Mouse (Mus musculus) brain, embryonic 14.5 days (tissue): ENCODE data around the gene Pomt1. TPM values are rescaled to one million over a fixed set of nuclear protein-coding genes. Genes with fewer than 3 reads are reported as not detected.
A peak's percentile ranks its signal among the peaks of the same experiment; 100 is the strongest.

Experiments used
- DNase-seq: peaks from one replicate; pipeline ENCODE4 v3.0.0-alpha.2; 2011; ENCODE audit warnings: low read depth
- CTCF ChIP-seq: fragments of 200-500 bp; IDR thresholded peaks from 2 replicates; pipeline ENCODE4 v1.5.1; 2012; ENCODE audit warnings: inconsistent platforms, mild to moderate bottlenecking, moderate library complexity, borderline replicate concordance; ENCODE audit not compliant: insufficient read depth, insufficient read length; ENCODE audit errors: extremely low read depth
- POLR2A ChIP-seq: fragments of 200-500 bp; IDR thresholded peaks from 2 replicates; pipeline ENCODE4 v1.6.1; 2012; ENCODE audit warnings: mild to moderate bottlenecking, inconsistent platforms, borderline replicate concordance; ENCODE audit not compliant: poor library complexity, insufficient read depth, insufficient read length, severe bottlenecking; ENCODE audit errors: extremely low read depth
- polyA plus RNA-seq: library from polyadenylated mRNA; depleted of rRNA; stranded (reverse); fragments of >200 nt; gene quantifications from 2 replicates; pipeline ENCODE4 v1.2.3, GENCODE M21; 2012; rRNA removed

Pomt1 gene
- polyA plus RNA-seq: 46.4 and 48.7 TPM in 2 replicates

GRCm38 (mm10) chr2:32235886-32236759 is at the start of gene Pomt1:
Gene Pomt1 (plus strand): TSS chr2:32236590.
- peak; percentile 98 for DNase-seq
- TF ChIP-seq CTCF (no peak), POLR2A (peak; percentile 31; the same call in 1 of the 2 replicates)

GRCm38 (mm10) chr2:32187019-32187551 is 49.3 kb upstream of the Pomt1 start:
- TF ChIP-seq POLR2A: no peak
- TF ChIP-seq CTCF: no peak
- no peak for DNase-seq

GRCm38 (mm10) chr2:32187649-32188048 is 48.7 kb upstream of the Pomt1 start:
- TF ChIP-seq POLR2A (no peak), CTCF (no peak)
- no peak for DNase-seq

GRCm38 (mm10) chr2:32189060-32189681 is 47.2 kb upstream of the Pomt1 start:
- DNase-seq: no peak
- TF ChIP-seq POLR2A (no peak), CTCF (no peak)

- DNase-seq: no peak
These were observed 45.8 kb upstream of the Pomt1 start for GRCm38 (mm10) chr2:32190620-32191019.

GRCm38 (mm10) chr2:32191872-32192507 is 44.4 kb upstream of the Pomt1 start:
- TF ChIP-seq POLR2A: no peak
- TF ChIP-seq CTCF: peak; percentile 58
- DNase-seq: no peak

More at GRCm38 (mm10) chr2:32190620-32191019, 45.8 kb upstream of the Pomt1 start:
- TF ChIP-seq POLR2A: no peak
- no peak for TF ChIP-seq CTCF

GRCm38 (mm10) chr2:32198977-32199376 is 37.4 kb upstream of the Pomt1 start:
- TF ChIP-seq POLR2A: no peak
- TF ChIP-seq CTCF: no peak
- no peak for DNase-seq

- no peak for DNase-seq
- no peak for TF ChIP-seq POLR2A
- TF ChIP-seq CTCF: no peak
These were observed 36.4 kb upstream of the Pomt1 start for GRCm38 (mm10) chr2:32200033-32200432.

GRCm38 (mm10) chr2:32200712-32201111 is 35.7 kb upstream of the Pomt1 start:
- DNase-seq: no peak
- TF ChIP-seq POLR2A: no peak
- no peak for TF ChIP-seq CTCF

GRCm38 (mm10) chr2:32201527-32201926 is 34.9 kb upstream of the Pomt1 start:
- DNase-seq: peak; percentile 85
- TF ChIP-seq CTCF: no peak
- TF ChIP-seq POLR2A: no peak

GRCm38 (mm10) chr2:32203853-32204252 is 32.5 kb upstream of the Pomt1 start:
- TF ChIP-seq POLR2A (no peak), CTCF (no peak)
- no peak for DNase-seq

GRCm38 (mm10) chr2:32207682-32208081 is 28.7 kb upstream of the Pomt1 start:
- TF ChIP-seq CTCF (no peak), POLR2A (no peak)
- no peak for DNase-seq
